12 mouse cellular contexts compared by ENCODE assay signal in genomic region chr5:100568802-100569201, GRCm38 (mm10).
"Had no signal": no experiment of that assay in that cellular context is flagged by ENCODE, and none has a peak within 500 bp of the region (broad histone marks: within the 10 kb centered on the region; RNA-seq: fewer than 3 reads in every experiment).

No protein-coding gene starts in this region.

- H3K36me3 ChIP-seq: limb, embryonic 15.5 days; midbrain, embryonic 12.5 days; neural tube, embryonic 13.5 days; stomach, embryonic 15.5 days had no signal

- H3K27me3 ChIP-seq: limb, embryonic 15.5 days; midbrain, embryonic 12.5 days; neural tube, embryonic 13.5 days; stomach, embryonic 15.5 days had no signal

- H3K4me1 ChIP-seq: midbrain, embryonic 12.5 days; neural tube, embryonic 13.5 days had no signal

- H3K4me3 ChIP-seq: limb, embryonic 15.5 days; midbrain, embryonic 12.5 days; neural tube, embryonic 13.5 days had no signal

- H3K9me3 ChIP-seq: limb, embryonic 15.5 days; midbrain, embryonic 12.5 days; neural tube, embryonic 13.5 days; stomach, embryonic 15.5 days had no signal

- DNase-seq: kidney, adult 18-20 months; kidney, postnatal 14 days; layer of hippocampus, adult 9-11 months; layer of hippocampus, postnatal 36 days; lung, adult 18-20 months; retina, postnatal 1 day; right cerebral cortex, postnatal 4 days had no signal

- H3K4me2 ChIP-seq: limb, embryonic 15.5 days; midbrain, embryonic 12.5 days; neural tube, embryonic 13.5 days had no signal

- ATAC-seq: midbrain, embryonic 16.5 days had no signal

- H3K27ac ChIP-seq: limb, embryonic 15.5 days; midbrain, embryonic 12.5 days; neural tube, embryonic 13.5 days; stomach, embryonic 15.5 days had no signal

- H3K9ac ChIP-seq: limb, embryonic 15.5 days; midbrain, embryonic 12.5 days; neural tube, embryonic 13.5 days; stomach, embryonic 15.5 days had no signal
